Mouse (Mus musculus) neural tube, embryonic 11.5 days (tissue): Measurements from ENCODE around the gene Pou2f2. TPM values are rescaled to one million over a fixed set of nuclear protein-coding genes. Genes with fewer than 3 reads are reported as not detected.

Experiments
- ATAC-seq: fragments of 200-750 bp; cut with Nextera tagmentation; 2 replicates; pipeline ENCODE4 v1.8.0; 2017; ENCODE audit warnings: moderate number of reproducible peaks, mild to moderate bottlenecking, moderate TSS enrichment, moderate library complexity; ENCODE audit not compliant: insufficient read depth, low FRiP score, low TSS enrichment
- DNase-seq: peaks from one replicate; pipeline ENCODE4 v3.0.0-alpha.2; 2015; ENCODE audit warnings: low spot score
- H3K27ac ChIP-seq: fragments of 300-500 bp; sonication (generic); 2 replicates; pipeline ENCODE4 v1.5.1; 2014; ENCODE audit warnings: low read depth, mild to moderate bottlenecking, low read length
- H3K27me3 ChIP-seq: fragments of 300-500 bp; sonication (generic); 2 replicates; pipeline ENCODE4 v1.6.1; 2014; ENCODE audit warnings: mild to moderate bottlenecking, low read length, mixed read lengths; ENCODE audit not compliant: control insufficient read depth, insufficient read depth
- H3K36me3 ChIP-seq: fragments of 300-500 bp; sonication (generic); 2 replicates; pipeline ENCODE4 v1.6.1; 2014; ENCODE audit warnings: mild to moderate bottlenecking, low read length, moderate library complexity, mixed read lengths; ENCODE audit not compliant: control insufficient read depth, insufficient read depth
- H3K4me1 ChIP-seq: fragments of 300-500 bp; sonication (generic); 2 replicates; pipeline ENCODE4 v1.6.1; 2014; ENCODE audit warnings: low read length, mixed read lengths; ENCODE audit not compliant: control insufficient read depth, insufficient read depth
- H3K4me2 ChIP-seq: fragments of 300-500 bp; sonication (generic); 2 replicates; pipeline ENCODE4 v1.6.1; 2014; ENCODE audit warnings: low read depth, mild to moderate bottlenecking, moderate library complexity
- H3K4me3 ChIP-seq: fragments of 300-500 bp; sonication (generic); 2 replicates; pipeline ENCODE4 v1.5.1; 2014; ENCODE audit warnings: low read depth, low read length
- H3K9ac ChIP-seq: fragments of 300-500 bp; sonication (generic); 2 replicates; pipeline ENCODE4 v1.6.1; 2014; ENCODE audit warnings: mild to moderate bottlenecking, low read length
- H3K9me3 ChIP-seq: fragments of 300-500 bp; sonication (generic); 2 replicates; pipeline ENCODE4 v1.6.1; 2016; ENCODE audit warnings: low read length; ENCODE audit not compliant: control insufficient read depth
- WGBS: fragments of 180-500 bp; shearing (Covaris S2); extraction: QIAGEN DNeasy Blood & Tissue Kit; methylation state at CpG from one replicate; pipeline ENCODE4 v1.1.7; 2014; 5-methylcytosine and 5-hydroxymethylcytosine counted together
- polyA plus RNA-seq: library from polyadenylated mRNA; unstranded; fragments of >200 nt; fragmentation: Nextera tagmentation; extraction: Ambion mirVana; gene quantifications from 2 replicates; pipeline ENCODE4 v1.2.1, GENCODE M21; 2014

Pou2f2 gene
- polyA plus RNA-seq, 1 experiment from 2014 or later, result 40.9 TPM

- H3K27ac ChIP-seq, result peak overlapping the region; percentile 78
- peaks cover 20% of the 10 kb centered on the region for H3K4me1 ChIP-seq
- H3K4me3 ChIP-seq, result peak overlapping the region; percentile 61
- H3K27me3 ChIP-seq, result no peaks in the 10 kb centered on the region
- no peaks in the 10 kb centered on the region for H3K36me3 ChIP-seq
- ATAC-seq, result peak; percentile 4
- peak overlapping the region; percentile 98 for H3K4me2 ChIP-seq
- no peaks in the 10 kb centered on the region for H3K9me3 ChIP-seq
- DNase-seq, result peak; percentile 81
- WGBS, result under 1% methylated on average over 52 of the region's 53 CpGs
- H3K9ac ChIP-seq, result peak overlapping the region; percentile 78
These were observed 39.3 kb upstream of the Pou2f2 start for GRCm38 (mm10) chr7:25218705-25219415.

GRCm38 (mm10) chr7:25217653-25218395, 38.3 kb upstream of the Pou2f2 start:
- Histone ChIP-seq H3K4me3 (peak overlapping the region; percentile 61; the same call in 1 of the 2 replicates), H3K27me3 (no peaks in the 10 kb centered on the region), H3K4me1 (peaks cover 20% of the 10 kb centered on the region), H3K9ac (no peak overlapping the region), H3K36me3 (no peaks in the 10 kb centered on the region), H3K27ac (no peak overlapping the region), H3K4me2 (no peak overlapping the region; the same call in 1 of the 2 replicates), H3K9me3 (no peaks in the 10 kb centered on the region)
- ATAC-seq, result no peak
- 67% methylated on average over 12 of the region's 12 CpGs for WGBS
- DNase-seq, result no peak

GRCm38 (mm10) chr7:25214172-25214571, 34.6 kb upstream of the Pou2f2 start:
- 98% methylated on average over 2 of the region's 2 CpGs for whole genome bisulfite sequencing
- H3K9ac ChIP-seq, result no peak overlapping the region

GRCm38 (mm10) chr7:25213099-25213498, 33.6 kb upstream of the Pou2f2 start:
- H3K4me2 ChIP-seq, result no peak overlapping the region
- no peaks in the 10 kb centered on the region for H3K36me3 ChIP-seq
- H3K9me3 ChIP-seq, result no peaks in the 10 kb centered on the region
- no peak for ATAC-seq
- WGBS, result 78% methylated on average over 3 of the region's 3 CpGs
- no peak overlapping the region for H3K9ac ChIP-seq
- H3K27ac ChIP-seq, result no peak overlapping the region
- H3K4me3 ChIP-seq, result no peak overlapping the region
- H3K4me1 ChIP-seq, result no peaks in the 10 kb centered on the region
- no peaks in the 10 kb centered on the region for H3K27me3 ChIP-seq
- no peak for DNase-seq

More at GRCm38 (mm10) chr7:25214172-25214571, 34.6 kb upstream of the Pou2f2 start:
- peaks cover 5% of the 10 kb centered on the region; the same call in 1 of the 2 replicates for H3K4me1 ChIP-seq
- H3K36me3 ChIP-seq, result no peaks in the 10 kb centered on the region
- no peak overlapping the region for H3K4me2 ChIP-seq
- H3K9me3 ChIP-seq, result no peaks in the 10 kb centered on the region
- no peaks in the 10 kb centered on the region for H3K27me3 ChIP-seq
- ATAC-seq (no peak), DNase-seq (no peak)
- H3K27ac ChIP-seq, result no peak overlapping the region
- H3K4me3 ChIP-seq, result no peak overlapping the region

- no peak overlapping the region for H3K4me2 ChIP-seq
- H3K36me3 ChIP-seq, result no peaks in the 10 kb centered on the region; the same call in 1 of the 2 replicates
These were observed 31.0 kb upstream of the Pou2f2 start for GRCm38 (mm10) chr7:25210482-25210881.

GRCm38 (mm10) chr7:25209161-25209622, 29.7 kb upstream of the Pou2f2 start:
- Histone ChIP-seq H3K27ac (no peak overlapping the region), H3K4me1 (no peaks in the 10 kb centered on the region), H3K27me3 (no peaks in the 10 kb centered on the region), H3K36me3 (no peaks in the 10 kb centered on the region; the same call in none of the 2 replicates), H3K4me2 (no peak overlapping the region), H3K9ac (no peak overlapping the region), H3K4me3 (no peak overlapping the region), H3K9me3 (no peaks in the 10 kb centered on the region)
- ATAC-seq (no peak), DNase-seq (no peak)
- WGBS, result 83% methylated on average over 3 of the region's 3 CpGs

More at GRCm38 (mm10) chr7:25210482-25210881, 31.0 kb upstream of the Pou2f2 start:
- no peaks in the 10 kb centered on the region for H3K4me1 ChIP-seq
- ATAC-seq (no peak), DNase-seq (no peak)
- H3K4me3 ChIP-seq, result no peak overlapping the region
- 81% methylated on average over 4 of the region's 4 CpGs for WGBS
- H3K27me3 ChIP-seq, result no peaks in the 10 kb centered on the region
- no peak overlapping the region for H3K9ac ChIP-seq
- H3K9me3 ChIP-seq, result no peaks in the 10 kb centered on the region
- no peak overlapping the region for H3K27ac ChIP-seq

GRCm38 (mm10) chr7:25206094-25206830, 26.7 kb upstream of the Pou2f2 start:
- H3K4me3 ChIP-seq, result no peak overlapping the region
- no peak overlapping the region for H3K4me2 ChIP-seq
- no peak overlapping the region for H3K9ac ChIP-seq
- no peak overlapping the region for H3K27ac ChIP-seq
- H3K27me3 ChIP-seq, result no peaks in the 10 kb centered on the region
- WGBS, result 92% methylated on average over 16 of the region's 16 CpGs
- no peaks in the 10 kb centered on the region for H3K9me3 ChIP-seq
- no peaks in the 10 kb centered on the region for H3K4me1 ChIP-seq
- DNase-seq (no peak), ATAC-seq (no peak)
- peaks cover 5% of the 10 kb centered on the region for H3K36me3 ChIP-seq

- H3K4me1 ChIP-seq, result no peaks in the 10 kb centered on the region
- H3K4me2 ChIP-seq, result no peak overlapping the region
- no peaks in the 10 kb centered on the region for H3K9me3 ChIP-seq
- H3K9ac ChIP-seq, result no peak overlapping the region
- 89% methylated on average over 16 of the region's 16 CpGs for WGBS
- H3K27me3 ChIP-seq, result no peaks in the 10 kb centered on the region
- H3K27ac ChIP-seq, result no peak overlapping the region
- no peak overlapping the region for H3K4me3 ChIP-seq
- ATAC-seq (no peak), DNase-seq (no peak)
- H3K36me3 ChIP-seq, result peaks cover 5% of the 10 kb centered on the region
These were observed 26.0 kb upstream of the Pou2f2 start for GRCm38 (mm10) chr7:25205355-25206093.
